Mouse (Mus musculus) urinary bladder, postnatal 0 days (tissue): Measurements from ENCODE around the gene Tfg. TPM values are rescaled to one million over a fixed set of nuclear protein-coding genes. Genes with fewer than 3 reads are reported as not detected.

Experiments
- polyA plus RNA-seq: library from polyadenylated mRNA; unstranded; fragments of >200 nt; fragmentation: Nextera tagmentation; extraction: Ambion mirVana; gene quantifications from 2 replicates; pipeline ENCODE4 v1.2.1, GENCODE M21; 2015

Gene Tfg
- polyA plus RNA-seq: 91.4 and 113 TPM in 2 replicates

DNA sequence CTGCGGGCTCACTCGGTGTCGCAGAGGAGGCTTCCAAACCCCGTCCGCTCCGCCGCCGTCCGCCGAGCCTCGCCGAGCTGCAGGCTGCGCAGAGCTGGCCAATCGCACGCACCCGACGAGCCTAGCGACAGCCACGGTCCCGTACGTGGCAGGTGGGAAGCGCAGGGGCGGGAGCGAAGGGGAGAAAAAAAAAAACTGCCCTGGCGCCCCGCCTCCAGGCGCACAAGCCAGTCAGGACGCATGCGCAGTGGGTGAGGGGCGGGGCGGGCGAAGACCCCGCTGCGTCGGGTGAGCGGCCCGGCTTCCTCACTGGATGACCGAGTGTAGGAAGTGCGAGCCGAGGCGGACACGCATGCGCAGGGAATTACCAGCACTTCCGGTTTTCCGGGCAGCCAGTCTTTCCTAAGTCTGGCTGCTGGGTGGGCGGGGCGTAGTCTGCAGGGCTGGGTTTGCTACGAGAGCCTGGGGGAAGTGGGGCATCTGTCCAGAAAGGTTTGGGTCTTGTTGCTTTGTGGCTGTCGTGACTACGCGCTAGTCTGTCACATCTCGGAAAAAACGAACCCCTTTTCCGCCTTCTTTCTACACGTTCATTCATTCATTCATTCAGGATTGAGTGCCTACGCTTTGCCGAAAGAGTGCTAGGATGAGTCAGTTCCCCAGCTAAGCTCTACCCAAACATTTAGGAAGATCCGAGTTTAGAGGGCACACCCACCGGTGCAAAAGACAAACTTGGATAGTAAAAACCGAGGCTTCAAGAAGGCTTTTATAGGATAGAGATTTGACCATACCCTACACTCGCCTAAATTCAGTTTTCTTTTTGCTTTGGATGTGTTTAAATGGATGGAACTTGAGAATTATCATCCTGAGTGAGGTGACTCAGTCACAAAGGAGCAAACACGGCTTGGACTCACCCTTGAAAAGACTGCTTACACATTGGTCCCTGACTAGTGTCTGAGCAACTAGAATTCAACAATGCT, at the start of gene Tfg:
TSS of gene Tfg (minus strand) at position 227 of the 977 bp plus-strand sequence.

Other genes with a start within 250 kb of the Tfg start
- 9.2 and 9.8 TPM in 2 replicates for gene Abi3bp, start 239.6 kb downstream of the Tfg start, polyA plus RNA-seq
- not detected in 2 replicates for gene Adgrg7, start 78.4 kb upstream of the Tfg start, polyA plus RNA-seq
- gene Tmem45a, start 168.7 kb upstream of the Tfg start, polyA plus RNA-seq: 33.3 and 46.5 TPM in 2 replicates
- not detected in 2 replicates for gene Lnp1, start 210.6 kb upstream of the Tfg start, polyA plus RNA-seq